Mouse (Mus musculus) embryonic fibroblast, embryonic 13.5 days (primary cell): ENCODE results near the gene Mpzl2.
"Not testable (repeated sequence)": the region's sequence is repeated elsewhere in the genome, so short reads cannot be mapped to it uniquely, and the experiment has no call there.

Experiments
- CTCF ChIP-seq: IDR thresholded peaks from 2 replicates; pipeline ENCODE4 v1.5.1; 2011; ENCODE audit warnings: mild to moderate bottlenecking, control low read depth, low read length, moderate library complexity, borderline replicate concordance; ENCODE audit not compliant: insufficient read depth
- POLR2A ChIP-seq: IDR thresholded peaks from 2 replicates; pipeline ENCODE4 v1.6.1; 2011; ENCODE audit warnings: low read depth, mild to moderate bottlenecking, control low read depth, low read length, moderate library complexity

DNA sequence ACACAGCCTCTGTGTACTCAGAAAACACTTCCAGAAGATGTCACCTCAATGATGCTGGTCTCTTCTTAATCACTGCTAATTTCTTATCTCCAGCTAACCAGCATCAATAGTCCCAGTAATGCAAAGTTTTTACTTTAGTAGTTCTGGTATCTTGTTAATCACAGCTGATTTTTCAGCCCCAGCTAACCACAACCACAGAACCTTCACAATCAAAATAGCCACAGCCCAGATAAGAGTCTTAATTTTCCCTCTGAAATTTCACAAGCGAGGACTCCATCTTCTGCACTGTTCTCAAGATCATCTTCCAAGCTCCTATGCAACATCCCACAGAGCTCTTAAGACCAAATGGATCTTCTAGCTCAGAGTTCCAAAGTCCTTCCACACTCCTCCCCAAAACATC, 1.8 kb upstream of the Mpzl2 start:
- not testable (repeated sequence) for TF ChIP-seq CTCF, POLR2A
